Mouse (Mus musculus): ENCODE data around the gene Kcna2. TPM values are rescaled to one million over a fixed set of nuclear protein-coding genes. Genes with fewer than 3 reads are reported as not detected.
A peak's percentile ranks its signal among the peaks of the same experiment; 100 is the strongest.

The Kcna2 gene
- 0.73 and 0.83 TPM in 2 replicates for polyA plus RNA-seq (2015; fragmentation: Nextera tagmentation; extraction: Ambion mirVana)

- Histone ChIP-seq H3K9me3 (no peaks in the 10 kb centered on the region), H3K36me3 (no peaks in the 10 kb centered on the region), H3K27me3 (peaks cover 18% of the 10 kb centered on the region; the same call in 1 of the 2 replicates), H3K9ac (replicated peaks) (peak within 1 kb of the TSS; percentile 65), H3K27ac (replicated peaks) (peak within 1 kb of the TSS; percentile 58), H3K4me1 (peaks cover 15% of the 10 kb centered on the region), H3K4me3 (peak within 1 kb of the TSS; percentile 59), H3K4me2 (replicated peaks) (peak within 1 kb of the TSS; percentile 94)
- 5% methylated on average over 16 of the region's 16 CpGs for WGBS
- ATAC-seq (replicated peaks), result peak; percentile 49
These were observed at the start of gene Kcna2 for GRCm38 (mm10) chr3:107100811-107101455. Kcna2 (plus strand) TSS chr3:107101146.

GRCm38 (mm10) chr3:107061468-107061867, 39.5 kb upstream of the Kcna2 start:
- no peak overlapping the region for H3K4me2 ChIP-seq (replicated peaks)
- H3K9me3 ChIP-seq, result no peaks in the 10 kb centered on the region
- no peak overlapping the region for H3K27ac ChIP-seq (replicated peaks)
- H3K36me3 ChIP-seq, result no peaks in the 10 kb centered on the region
- H3K4me3 ChIP-seq, result no peak overlapping the region
- no peaks in the 10 kb centered on the region for H3K27me3 ChIP-seq
- ATAC-seq (replicated peaks), result no peak
- H3K9ac ChIP-seq (replicated peaks), result no peak overlapping the region
- 87% methylated on average over 1 of the region's 1 CpGs for WGBS
- peaks cover 14% of the 10 kb centered on the region for H3K4me1 ChIP-seq

- Histone ChIP-seq H3K4me1 (peaks cover 21% of the 10 kb centered on the region), H3K27me3 (no peaks in the 10 kb centered on the region), H3K9ac (replicated peaks) (no peak overlapping the region), H3K9me3 (no peaks in the 10 kb centered on the region), H3K27ac (replicated peaks) (no peak overlapping the region), H3K36me3 (no peaks in the 10 kb centered on the region), H3K4me3 (no peak overlapping the region), H3K4me2 (replicated peaks) (no peak overlapping the region)
- 80% methylated on average over 1 of the region's 1 CpGs for WGBS
- ATAC-seq (replicated peaks), result no peak
These were observed 38.2 kb upstream of the Kcna2 start for GRCm38 (mm10) chr3:107062771-107063170.

GRCm38 (mm10) chr3:107065510-107066095, 35.3 kb upstream of the Kcna2 start:
- H3K9me3 ChIP-seq, result no peaks in the 10 kb centered on the region
- peaks cover 21% of the 10 kb centered on the region for H3K4me1 ChIP-seq
- H3K27ac ChIP-seq (replicated peaks), result peak overlapping the region; percentile 94
- ATAC-seq (replicated peaks), result peak; percentile 83
- no peak overlapping the region for H3K4me2 ChIP-seq (replicated peaks)
- H3K27me3 ChIP-seq, result no peaks in the 10 kb centered on the region
- WGBS, result 27% methylated on average over 6 of the region's 6 CpGs
- no peaks in the 10 kb centered on the region for H3K36me3 ChIP-seq
- no peak overlapping the region for H3K9ac ChIP-seq (replicated peaks)
- H3K4me3 ChIP-seq, result no peak overlapping the region

GRCm38 (mm10) chr3:107066165-107066850, 34.6 kb upstream of the Kcna2 start:
- no peak overlapping the region for H3K4me3 ChIP-seq
- H3K27ac ChIP-seq (replicated peaks), result peak overlapping the region; percentile 94
- H3K36me3 ChIP-seq, result no peaks in the 10 kb centered on the region
- peaks cover 21% of the 10 kb centered on the region for H3K4me1 ChIP-seq
- H3K9ac ChIP-seq (replicated peaks), result 0 out of 2 replicates have a peak overlapping the region, but pooled peaks have one; percentile 8
- no peaks in the 10 kb centered on the region for H3K27me3 ChIP-seq
- 37% methylated on average over 7 of the region's 7 CpGs for WGBS
- no peaks in the 10 kb centered on the region for H3K9me3 ChIP-seq
- H3K4me2 ChIP-seq (replicated peaks), result 0 out of 2 replicates have a peak overlapping the region, but pooled peaks have one; percentile 16
- ATAC-seq (replicated peaks), result peak; percentile 81

- Histone ChIP-seq H3K4me3 (no peak overlapping the region), H3K9ac (replicated peaks) (no peak overlapping the region), H3K36me3 (no peaks in the 10 kb centered on the region), H3K9me3 (no peaks in the 10 kb centered on the region), H3K4me2 (replicated peaks) (no peak overlapping the region), H3K27me3 (no peaks in the 10 kb centered on the region), H3K4me1 (peaks cover 21% of the 10 kb centered on the region), H3K27ac (replicated peaks) (peak overlapping the region; percentile 94)
- ATAC-seq (replicated peaks), result no peak
- WGBS, result 67% methylated on average over 6 of the region's 6 CpGs
These were observed 33.7 kb upstream of the Kcna2 start for GRCm38 (mm10) chr3:107067245-107067644.

- H3K4me1 ChIP-seq, result no peaks in the 10 kb centered on the region
- H3K4me2 ChIP-seq (replicated peaks), result no peak overlapping the region
- WGBS, result 57% methylated on average over 2 of the region's 2 CpGs
- no peak for ATAC-seq (replicated peaks)
- no peak overlapping the region for H3K9ac ChIP-seq (replicated peaks)
- H3K9me3 ChIP-seq, result no peaks in the 10 kb centered on the region
- no peaks in the 10 kb centered on the region for H3K36me3 ChIP-seq
- no peak overlapping the region for H3K4me3 ChIP-seq
- H3K27me3 ChIP-seq, result no peaks in the 10 kb centered on the region
- no peak overlapping the region for H3K27ac ChIP-seq (replicated peaks)
These were observed 27.1 kb upstream of the Kcna2 start for GRCm38 (mm10) chr3:107073863-107074262.

GRCm38 (mm10) chr3:107075705-107076104, 25.2 kb upstream of the Kcna2 start:
- H3K4me2 ChIP-seq (replicated peaks), result no peak overlapping the region
- H3K9ac ChIP-seq (replicated peaks), result no peak overlapping the region
- H3K9me3 ChIP-seq, result no peaks in the 10 kb centered on the region
- no peaks in the 10 kb centered on the region for H3K36me3 ChIP-seq
- no peaks in the 10 kb centered on the region for H3K27me3 ChIP-seq
- no peak overlapping the region for H3K27ac ChIP-seq (replicated peaks)
- no peak for ATAC-seq (replicated peaks)
- 97% methylated on average over 1 of the region's 1 CpGs for WGBS
- H3K4me3 ChIP-seq, result no peak overlapping the region
- no peaks in the 10 kb centered on the region for H3K4me1 ChIP-seq

- Histone ChIP-seq H3K27me3 (no peaks in the 10 kb centered on the region), H3K9me3 (no peaks in the 10 kb centered on the region), H3K36me3 (no peaks in the 10 kb centered on the region), H3K4me2 (replicated peaks) (no peak overlapping the region), H3K27ac (replicated peaks) (no peak overlapping the region), H3K9ac (replicated peaks) (no peak overlapping the region), H3K4me3 (no peak overlapping the region), H3K4me1 (0 out of 2 replicates have a peak, but pooled peaks cover 3% of the 10 kb centered on the region)
- ATAC-seq (replicated peaks), result no peak
- WGBS, result 94% methylated on average over 3 of the region's 3 CpGs
These were observed 24.3 kb upstream of the Kcna2 start for GRCm38 (mm10) chr3:107076658-107077057.

- no peak for ATAC-seq (replicated peaks)
- no peaks in the 10 kb centered on the region for H3K27me3 ChIP-seq
- H3K9ac ChIP-seq (replicated peaks), result no peak overlapping the region
- H3K27ac ChIP-seq (replicated peaks), result no peak overlapping the region
- no peaks in the 10 kb centered on the region for H3K36me3 ChIP-seq
- H3K4me3 ChIP-seq, result no peak overlapping the region
- no peaks in the 10 kb centered on the region for H3K9me3 ChIP-seq
- WGBS, result 88% methylated on average over 2 of the region's 2 CpGs
- 0 out of 2 replicates have a peak, but pooled peaks cover 3% of the 10 kb centered on the region for H3K4me1 ChIP-seq
- no peak overlapping the region for H3K4me2 ChIP-seq (replicated peaks)
These were observed 23.8 kb upstream of the Kcna2 start for GRCm38 (mm10) chr3:107077101-107077500.

GRCm38 (mm10) chr3:107080803-107081202, 20.1 kb upstream of the Kcna2 start:
- no peak for ATAC-seq (replicated peaks)

GRCm38 (mm10) chr3:107081227-107081626, 19.7 kb upstream of the Kcna2 start:
- Histone ChIP-seq H3K4me1 (0 out of 2 replicates have a peak, but pooled peaks cover 3% of the 10 kb centered on the region), H3K27ac (replicated peaks) (no peak overlapping the region), H3K9me3 (no peaks in the 10 kb centered on the region), H3K36me3 (no peaks in the 10 kb centered on the region), H3K9ac (replicated peaks) (no peak overlapping the region), H3K4me2 (replicated peaks) (no peak overlapping the region), H3K4me3 (no peak overlapping the region), H3K27me3 (no peaks in the 10 kb centered on the region)
- 21% methylated on average over 3 of the region's 3 CpGs for WGBS
- ATAC-seq (replicated peaks), result 0 out of 2 replicates have a peak, but pooled peaks have one; percentile 29

More at GRCm38 (mm10) chr3:107080803-107081202, 20.1 kb upstream of the Kcna2 start:
- Histone ChIP-seq H3K9ac (replicated peaks) (no peak overlapping the region), H3K27me3 (no peaks in the 10 kb centered on the region), H3K36me3 (no peaks in the 10 kb centered on the region), H3K4me1 (0 out of 2 replicates have a peak, but pooled peaks cover 3% of the 10 kb centered on the region), H3K27ac (replicated peaks) (no peak overlapping the region), H3K9me3 (no peaks in the 10 kb centered on the region), H3K4me3 (no peak overlapping the region), H3K4me2 (replicated peaks) (no peak overlapping the region)
- 88% methylated on average over 3 of the region's 3 CpGs for WGBS

Measured in forebrain, embryonic 15.5 days (tissue).